Mouse (Mus musculus): ENCODE results near the gene Myo10.

GRCm38 (mm10) chr15:25679616-25680015, 57.3 kb downstream of the Myo10 start:
- TF ChIP-seq CTCF (IDR thresholded peaks at IDR 0.05; ENCODE audit: low read depth, low read length) (no peak), POLR2A (IDR thresholded peaks at IDR 0.05; ENCODE audit: extremely low read depth, insufficient read depth, low read length) (no peak)

Data from liver, adult 2 months (tissue).